In genomic region chr3:145537870-145538269, GRCm38 (mm10) we compare ENCODE assay signal across 22 mouse cellular contexts. TPM values are rescaled to one million over a fixed set of nuclear protein-coding genes. Genes with fewer than 3 reads are reported as not detected.
DNase-seq lines count a peak whose midpoint lies in the region; ATAC-seq and TF ChIP-seq lines count a peak whose summit lies in the region.
"Had no signal": no experiment of that assay in that cellular context is flagged by ENCODE, and none has a peak within 500 bp of the region (broad histone marks: within the 10 kb centered on the region; RNA-seq: fewer than 3 reads in every experiment).

No protein-coding gene starts in this region.

- no peak overlapping the region for H3K9ac ChIP-seq in CH12.LX (ENCODE audit: insufficient read depth, low read depth)
- H3K9ac ChIP-seq: embryonic facial prominence, embryonic 13.5 days; forebrain, embryonic 13.5 days; forebrain, postnatal 0 days; heart, embryonic 15.5 days; hindbrain, embryonic 15.5 days had no signal

- dilution Hi-C loops in CH12.LX (cut with MboI; ENCODE audit: extremely low pct_ligation_motif_present, extremely low pct_unique_long_range_greater_than_20kb, low sequenced_read_pairs), result no loop called here

- no peak overlapping the region for H3K27ac ChIP-seq in CH12.LX (ENCODE audit: insufficient read depth, low read depth)
- no peak overlapping the region for H3K27ac ChIP-seq in hindbrain, embryonic 10.5 days
- H3K27ac ChIP-seq: embryonic facial prominence, embryonic 13.5 days; forebrain, embryonic 13.5 days; heart, embryonic 15.5 days; hindbrain, embryonic 15.5 days had no signal

- no peak for TF ChIP-seq RAD21 in CH12.LX (IDR thresholded peaks at IDR 0.05; ENCODE audit: low read depth, low read length)

- peaks cover 2% of the 10 kb centered on the region for H3K9me3 ChIP-seq in CH12.LX (replicated peaks; ENCODE audit: low read length)
- H3K9me3 ChIP-seq in hindbrain, embryonic 10.5 days, result no peaks in the 10 kb centered on the region
- H3K9me3 ChIP-seq: embryonic facial prominence, embryonic 13.5 days; forebrain, embryonic 13.5 days; heart, embryonic 15.5 days; hindbrain, embryonic 15.5 days had no signal

- peak; percentile 50 for TF ChIP-seq EP300 in CH12.LX (IDR thresholded peaks at IDR 0.05; ENCODE audit: low read length)

- TF ChIP-seq POLR2A in CH12.LX (IDR thresholded peaks at IDR 0.05; ENCODE audit: low read depth, low read length), result no peak

- peak; percentile 3 for DNase-seq in thymus, postnatal 14 days
- DNase-seq in thymus, postnatal 25 days, result no peak
- DNase-seq in CH12.LX (ENCODE audit: extremely low read depth), result peak; percentile 31
- peak; percentile 6 for DNase-seq in naive thymus-derived CD4-positive, alpha-beta T cell, adult 2 months (ENCODE audit: low read depth)
- no peak for DNase-seq in hindbrain, embryonic 10.5 days (ENCODE audit: low spot score)
- DNase-seq in right cerebral cortex, postnatal 36 days (ENCODE audit: low spot score in 2 of 2), result no peak
- no peak for DNase-seq in right cerebral cortex, postnatal 4 days
- DNase-seq: adrenal gland, postnatal 14 days; cerebellum, adult 11-12 months; cerebellum, adult 9-10 months; cerebellum, postnatal 25 days; forebrain, postnatal 0 days; gastrocnemius, adult 2 months; gastrocnemius, postnatal 25 days; heart, adult 18-20 months; heart, postnatal 14 days had no signal

- no peak overlapping the region for H3K4me2 ChIP-seq in CH12.LX (ENCODE audit: insufficient read depth, low read depth, poor library complexity, severe bottlenecking)
- H3K4me2 ChIP-seq: embryonic facial prominence, embryonic 13.5 days; forebrain, embryonic 13.5 days; heart, embryonic 11.5 days; heart, embryonic 15.5 days; hindbrain, embryonic 15.5 days had no signal

- in situ Hi-C loops in CH12.LX (cut with MboI; ENCODE audit: low pct_ligation_motif_present, low pct_unique_long_range_greater_than_20kb, low sequenced_read_pairs), result no loop called here

- 98% methylated on average over 1 of the region's 1 CpGs for WGBS in hindbrain, embryonic 10.5 days

- peak; percentile 85 to 87 for ATAC-seq in hematopoietic stem cell, adult 5-6 weeks (replicated peaks in 1 of 2; ENCODE audit: insufficient read depth in 1 of 2, low FRiP score in 2 of 2, low TSS enrichment in 1 of 2, low read depth in 1 of 2, poor library complexity in 2 of 2, severe bottlenecking in 2 of 2)
- ATAC-seq: forebrain, embryonic 13.5 days; forebrain, postnatal 0 days had no signal

- H3K27me3 ChIP-seq in CH12.LX (replicated peaks), result peaks cover 26% of the 10 kb centered on the region
- no peaks in the 10 kb centered on the region for H3K27me3 ChIP-seq in hindbrain, embryonic 10.5 days (ENCODE audit: insufficient read depth, poor library complexity, severe bottlenecking)
- H3K27me3 ChIP-seq: embryonic facial prominence, embryonic 13.5 days; forebrain, embryonic 13.5 days; heart, embryonic 15.5 days; hindbrain, embryonic 15.5 days had no signal

- peaks cover 4 to 10% of the 10 kb centered on the region in 2 experiments; a peak in 3 of 4 replicates for H3K4me1 ChIP-seq in CH12.LX (ENCODE audit: control insufficient read depth in 1 of 2, insufficient read depth in 2 of 2)
- no peaks in the 10 kb centered on the region for H3K4me1 ChIP-seq in hindbrain, embryonic 10.5 days (replicated peaks)
- H3K4me1 ChIP-seq: forebrain, embryonic 13.5 days; heart, embryonic 15.5 days; hindbrain, embryonic 15.5 days had no signal

- H3K4me3 ChIP-seq in CH12.LX (replicated peaks in 1 of 3; ENCODE audit: low read depth in 2 of 3, low read length in 2 of 3, poor library complexity in 1 of 3), result no peak overlapping the region
- no peak overlapping the region for H3K4me3 ChIP-seq in hindbrain, embryonic 10.5 days
- H3K4me3 ChIP-seq: embryonic facial prominence, embryonic 13.5 days; forebrain, embryonic 13.5 days; gastrocnemius, adult 2 months; heart, embryonic 15.5 days; hindbrain, embryonic 15.5 days had no signal

- no peaks in the 10 kb centered on the region for H3K36me3 ChIP-seq in CH12.LX (replicated peaks in 1 of 2; ENCODE audit: control insufficient read depth in 1 of 2, insufficient read depth in 1 of 2, low read length in 1 of 2)
- no peaks in the 10 kb centered on the region for H3K36me3 ChIP-seq in hindbrain, embryonic 10.5 days
- H3K36me3 ChIP-seq: embryonic facial prominence, embryonic 13.5 days; heart, embryonic 15.5 days; hindbrain, embryonic 15.5 days had no signal

- no peak for TF ChIP-seq CTCF in CH12.LX (conservative IDR thresholded peaks at IDR 0.05 in 1 of 2, IDR thresholded peaks at IDR 0.05 in 1 of 2; ENCODE audit: low read depth in 2 of 2, low read length in 2 of 2)

- no peaks in the 10 kb centered on the region for H3K79me2 ChIP-seq in CH12.LX (replicated peaks; ENCODE audit: control insufficient read depth, extremely low read depth, insufficient read depth, poor library complexity, severe bottlenecking)

TF ChIP-seq in CH12.LX, 34 proteins besides CTCF, POLR2A, EP300 and RAD21:
- peak; percentile 93 for TF ChIP-seq MAFK (IDR thresholded peaks at IDR 0.05; ENCODE audit: insufficient replicate concordance, low read length)
- no peak for TF ChIP-seq MEF2A (IDR thresholded peaks at IDR 0.05; ENCODE audit: borderline replicate concordance, low read depth, low read length)
- TF ChIP-seq GABPA (IDR thresholded peaks at IDR 0.05; ENCODE audit: insufficient replicate concordance, low read depth, low read length), result no peak
- TF ChIP-seq ZKSCAN1 (IDR thresholded peaks at IDR 0.05; ENCODE audit: borderline replicate concordance, low read depth, low read length), result no peak
- TF ChIP-seq BHLHE40 (IDR thresholded peaks at IDR 0.05; ENCODE audit: low read depth, low read length), result peak; percentile 70
- no peak for TF ChIP-seq POLR2AphosphoS2 (IDR thresholded peaks at IDR 0.05; ENCODE audit: low read depth, low read length)
- no peak for TF ChIP-seq ZMIZ1 (IDR thresholded peaks at IDR 0.05; ENCODE audit: low read depth, low read length)
- TF ChIP-seq SIN3A (IDR thresholded peaks at IDR 0.05; ENCODE audit: low read length), result no peak
- TF ChIP-seq ZNF384 (IDR thresholded peaks at IDR 0.05; ENCODE audit: low read depth, low read length), result peak; percentile 25; the same call in 1 of the 2 replicates
- no peak for TF ChIP-seq NELFE (IDR thresholded peaks at IDR 0.05; ENCODE audit: low read depth, low read length)

RNA-seq across cellular contexts. Expression of gene Znhit6, which starts 38.1 kb away (rescaled TPM):
- total RNA-seq in CH12.LX (2012; rRNA removed) (54.4 and 73.3 TPM in 2 replicates), CH12.LX (2014; rRNA removed) (58.6 and 67.1 TPM in 2 replicates)
- polyA plus RNA-seq in CH12.LX (2012; ENCODE audit: insufficient read length, low read depth), result 188 and 208 TPM in 2 replicates
- total RNA-seq in hematopoietic stem cell, adult 5-6 weeks (2017), result 22.1 and 48.8 TPM in 2 replicates
- polyA plus RNA-seq in hindbrain, embryonic 10.5 days (2016; fragmentation: Nextera tagmentation; extraction: Ambion mirVana), result 32.7 and 43.3 TPM in 2 replicates

Comparison
In these comparisons a context has a peak if more than half of its experiments do, and no peak if none do; other contexts are left out.
1. DNase-seq: peak in thymus, postnatal 14 days (single experiment), CH12.LX (single experiment) and naive thymus-derived CD4-positive, alpha-beta T cell, adult 2 months (single experiment); none in thymus, postnatal 25 days (single experiment), hindbrain, embryonic 10.5 days (single experiment), right cerebral cortex, postnatal 36 days (0 of 2) and right cerebral cortex, postnatal 4 days (single experiment).